Mouse (Mus musculus) intestine, embryonic 14.5 days (tissue): ENCODE measurements around the gene Aldh1a1. TPM values are rescaled to one million over a fixed set of nuclear protein-coding genes. Genes with fewer than 3 reads are reported as not detected.
"Not testable (repeated sequence)": the region's sequence is repeated elsewhere in the genome, so short reads cannot be mapped to it uniquely, and the experiment has no call there.

Experiments used
- ATAC-seq: fragments of 200-750 bp; cut with Nextera tagmentation; replicated peaks from 2 replicates; pipeline ENCODE4 v1.8.0; 2017; ENCODE audit warnings: low read depth, moderate number of reproducible peaks, moderate TSS enrichment, moderate library complexity; ENCODE audit not compliant: low FRiP score, low TSS enrichment
- DNase-seq: peaks from one replicate; pipeline ENCODE4 v3.0.0-alpha.2; 2018; ENCODE audit warnings: low spot score
- H3K27ac ChIP-seq: fragments of 300-500 bp; sonication (generic); 2 replicates; pipeline ENCODE4 v1.5.1; 2014; ENCODE audit warnings: low read depth, mild to moderate bottlenecking, control low read depth
- H3K27me3 ChIP-seq: fragments of 300-500 bp; sonication (generic); replicated peaks from 2 replicates; pipeline ENCODE4 v1.6.1; 2014; ENCODE audit warnings: low read length, control low read depth; ENCODE audit not compliant: control insufficient read depth, insufficient read depth
- H3K36me3 ChIP-seq: fragments of 300-500 bp; sonication (generic); 2 replicates; pipeline ENCODE4 v1.6.1; 2014; ENCODE audit warnings: low read length, control low read depth; ENCODE audit not compliant: control insufficient read depth, insufficient read depth
- H3K4me1 ChIP-seq: fragments of 300-500 bp; sonication (generic); replicated peaks from 2 replicates; pipeline ENCODE4 v1.6.1; 2014; ENCODE audit warnings: low read length, control low read depth, mixed read lengths; ENCODE audit not compliant: control insufficient read depth, insufficient read depth
- H3K4me2 ChIP-seq: fragments of 300-500 bp; sonication (generic); 2 replicates; pipeline ENCODE4 v1.6.1; 2014; ENCODE audit warnings: low read length
- H3K4me3 ChIP-seq: fragments of 300-500 bp; sonication (generic); 2 replicates; pipeline ENCODE4 v1.5.1; 2014; ENCODE audit warnings: low read depth, low read length, control low read depth, mixed read lengths
- H3K9ac ChIP-seq: fragments of 300-500 bp; sonication (generic); 2 replicates; pipeline ENCODE4 v1.6.1; 2014; ENCODE audit warnings: mild to moderate bottlenecking, low read length
- H3K9me3 ChIP-seq: fragments of 300-500 bp; sonication (generic); 2 replicates; pipeline ENCODE4 v1.6.1; 2016; ENCODE audit warnings: low read length, control low read depth; ENCODE audit not compliant: control insufficient read depth
- WGBS: fragments of 180-500 bp; shearing (Covaris S2); extraction: QIAGEN DNeasy Blood & Tissue Kit; methylation state at CpG from one replicate; pipeline ENCODE4 v1.1.7; 2014; 5-methylcytosine and 5-hydroxymethylcytosine counted together
- polyA plus RNA-seq: library from polyadenylated mRNA; unstranded; fragments of >200 nt; fragmentation: Nextera tagmentation; extraction: Ambion mirVana; gene quantifications from 2 replicates; pipeline ENCODE4 v1.2.1, GENCODE M21; 2014

Aldh1a1 gene
- polyA plus RNA-seq, 1 experiment from 2014 or later, result 106 TPM

DNA sequence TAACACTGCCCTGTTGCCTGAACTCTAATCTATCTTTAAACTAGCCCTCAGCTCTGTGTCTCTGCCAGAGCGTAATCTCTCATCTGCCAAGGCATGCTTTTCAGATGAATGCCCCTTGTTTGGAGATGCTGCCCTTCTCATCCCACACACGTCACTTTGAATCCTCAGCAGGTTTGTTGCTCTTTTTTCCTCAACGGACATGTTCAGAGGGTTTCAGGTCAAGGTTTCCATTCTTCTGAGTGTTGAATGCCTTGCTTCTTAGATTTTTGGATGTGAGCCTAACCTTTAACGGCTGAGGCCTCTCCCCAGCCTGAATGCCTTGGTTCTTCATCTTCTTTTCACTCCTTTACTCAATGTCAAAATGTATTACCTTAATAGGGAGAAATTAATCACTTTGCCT is 16.1 kb downstream of the Aldh1a1 start:
- no peak for ATAC-seq
- H3K27me3 ChIP-seq, result no peaks in the 10 kb centered on the region
- H3K36me3 ChIP-seq, result no peaks in the 10 kb centered on the region
- 42% methylated on average over 4 of the region's 4 CpGs for WGBS
- no peaks in the 10 kb centered on the region for H3K9me3 ChIP-seq
- H3K4me3 ChIP-seq, result no peak overlapping the region
- 0 out of 2 replicates have a peak, but pooled peaks cover 5% of the 10 kb centered on the region for H3K4me1 ChIP-seq
- no peak overlapping the region for H3K9ac ChIP-seq
- DNase-seq, result no peak
- H3K4me2 ChIP-seq, result no peak overlapping the region
- H3K27ac ChIP-seq, result no peak overlapping the region

DNA sequence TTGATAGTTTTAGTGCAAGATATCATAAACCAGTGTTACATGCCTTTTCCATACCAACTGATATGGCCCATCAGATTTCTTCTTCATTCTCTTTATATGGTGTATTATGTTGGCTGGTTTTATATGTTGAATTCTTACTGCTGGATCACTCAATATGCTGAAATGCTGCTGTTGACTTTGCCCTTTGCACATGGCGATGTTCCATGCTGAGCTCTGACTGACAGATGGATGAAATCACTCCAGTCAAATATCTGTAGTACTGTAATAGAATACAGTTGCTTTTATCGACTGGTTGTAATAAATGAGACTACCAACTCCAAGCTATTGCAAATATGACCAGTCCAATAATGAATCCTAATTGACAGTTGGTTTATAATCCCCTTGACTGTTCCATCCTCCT is 19.5 kb downstream of the Aldh1a1 start:
- DNase-seq, result no peak
- no peak overlapping the region for H3K4me3 ChIP-seq
- no peak for ATAC-seq
- H3K9me3 ChIP-seq, result no peaks in the 10 kb centered on the region
- no peaks in the 10 kb centered on the region; the same call in 1 of the 2 replicates for H3K4me1 ChIP-seq
- no peak overlapping the region for H3K27ac ChIP-seq
- WGBS, result 95% methylated on average over 2 of the region's 2 CpGs
- H3K9ac ChIP-seq, result no peak overlapping the region
- H3K4me2 ChIP-seq, result no peak overlapping the region
- H3K36me3 ChIP-seq, result no peaks in the 10 kb centered on the region
- no peaks in the 10 kb centered on the region for H3K27me3 ChIP-seq

DNA sequence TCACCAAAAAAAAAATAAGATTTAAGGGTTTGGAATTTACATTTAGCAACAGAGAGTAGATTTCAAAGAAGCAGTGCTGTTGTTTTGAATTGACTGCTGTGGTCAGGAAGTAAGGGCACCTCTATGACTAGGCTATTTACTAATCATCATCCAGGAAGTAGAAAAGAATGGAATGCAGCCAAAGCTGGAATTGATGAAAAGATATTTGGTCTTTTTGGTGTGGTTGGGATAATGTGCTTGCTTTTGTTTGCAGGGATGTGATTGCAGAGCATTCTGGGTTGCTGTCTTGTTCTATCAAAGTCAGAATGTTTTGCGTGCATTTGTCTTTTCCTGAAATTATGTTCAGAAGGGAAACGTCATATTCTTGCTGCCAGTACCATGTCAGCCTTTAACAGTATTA is 20.7 kb downstream of the Aldh1a1 start:
- Histone ChIP-seq H3K27ac (no peak overlapping the region), H3K4me3 (no peak overlapping the region), H3K9ac (no peak overlapping the region), H3K4me2 (no peak overlapping the region), H3K4me1 (no peaks in the 10 kb centered on the region; the same call in 1 of the 2 replicates), H3K36me3 (no peaks in the 10 kb centered on the region), H3K27me3 (no peaks in the 10 kb centered on the region), H3K9me3 (no peaks in the 10 kb centered on the region)
- WGBS, result 78% methylated on average over 2 of the region's 2 CpGs
- ATAC-seq (no peak), DNase-seq (no peak)

DNA sequence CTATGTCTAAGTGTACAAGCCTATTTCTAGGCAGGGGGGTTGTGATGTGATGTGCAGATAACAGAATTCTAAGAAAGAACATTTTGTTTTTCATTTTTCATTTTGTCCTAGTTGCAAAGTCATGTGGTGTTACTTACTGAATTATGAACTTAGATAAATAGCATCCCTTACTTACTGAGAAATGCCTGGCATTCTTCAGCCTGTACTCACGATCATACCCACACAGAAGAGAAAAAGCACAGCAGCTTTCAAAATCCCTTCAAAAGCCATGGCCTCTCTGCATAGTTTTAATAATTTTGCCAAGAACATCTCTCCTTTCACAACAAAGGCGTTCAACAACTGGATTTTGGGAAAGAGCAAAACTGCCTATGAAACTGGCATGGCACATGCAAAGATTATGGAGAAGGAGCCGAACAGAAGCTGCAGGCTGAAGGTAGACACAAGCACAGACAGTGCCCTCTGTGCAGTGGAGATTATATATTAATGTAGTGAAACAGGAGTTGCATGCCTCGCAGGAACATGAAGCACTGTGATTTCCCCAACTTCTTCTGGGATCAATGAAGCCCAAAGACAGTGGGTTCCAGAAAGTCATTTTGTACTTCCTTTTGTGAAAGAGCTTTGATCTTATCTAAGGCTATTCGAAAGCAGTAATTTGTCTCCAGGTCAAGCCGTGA is 21.3 kb downstream of the Aldh1a1 start:
- no peaks in the 10 kb centered on the region; the same call in 1 of the 2 replicates for H3K4me1 ChIP-seq
- H3K27ac ChIP-seq, result no peak overlapping the region
- H3K27me3 ChIP-seq, result no peaks in the 10 kb centered on the region
- WGBS, result 56% methylated on average over 6 of the region's 6 CpGs
- no peaks in the 10 kb centered on the region for H3K9me3 ChIP-seq
- H3K4me2 ChIP-seq, result no peak overlapping the region
- no peak for DNase-seq
- no peak for ATAC-seq
- no peak overlapping the region for H3K4me3 ChIP-seq
- H3K36me3 ChIP-seq, result no peaks in the 10 kb centered on the region
- H3K9ac ChIP-seq, result no peak overlapping the region

DNA sequence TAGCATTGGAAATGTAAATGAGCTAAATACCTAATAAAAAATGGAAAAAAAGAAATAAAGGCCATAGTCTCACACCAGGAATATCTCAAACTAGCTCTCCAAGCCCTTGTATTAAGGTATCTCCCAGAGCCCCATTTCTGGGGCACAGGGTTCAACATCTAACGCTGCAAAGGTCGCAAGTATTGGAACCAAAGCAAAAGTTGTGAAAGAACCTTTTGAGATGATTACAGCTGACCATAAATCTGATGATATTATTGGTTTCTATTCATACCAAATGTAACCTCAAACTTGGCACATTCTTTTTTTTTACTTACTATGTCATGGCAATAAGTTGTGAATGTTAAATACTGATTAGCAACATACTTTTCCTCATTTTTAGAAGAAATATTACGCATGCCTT is 24.0 kb downstream of the Aldh1a1 start:
- WGBS, result 85% methylated on average over 3 of the region's 3 CpGs
- Histone ChIP-seq H3K9me3 (no peaks in the 10 kb centered on the region), H3K4me2 (no peak overlapping the region), H3K27me3 (no peaks in the 10 kb centered on the region), H3K9ac (no peak overlapping the region), H3K36me3 (no peaks in the 10 kb centered on the region), H3K4me3 (no peak overlapping the region), H3K4me1 (no peaks in the 10 kb centered on the region; the same call in 1 of the 2 replicates), H3K27ac (no peak overlapping the region)
- DNase-seq (no peak), ATAC-seq (no peak)

DNA sequence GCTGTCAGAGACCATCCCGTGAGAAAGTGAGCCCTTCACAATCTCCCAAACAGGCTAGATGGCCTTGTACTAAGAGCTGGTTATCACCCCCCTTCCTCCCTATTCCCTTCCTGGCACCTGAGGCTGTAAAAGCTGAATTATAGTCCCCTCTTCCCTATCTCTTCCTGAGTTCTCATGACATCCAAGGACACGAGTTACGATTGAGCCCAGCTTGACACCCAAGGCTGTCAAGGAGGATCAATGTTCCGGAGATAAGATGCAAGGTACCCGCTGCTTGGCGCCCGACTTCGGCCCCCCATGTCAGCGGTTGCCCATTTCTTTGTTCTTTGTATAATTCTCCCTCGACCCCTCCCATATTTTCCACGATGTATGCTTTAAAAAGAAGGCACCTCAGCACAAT is 36.6 kb downstream of the Aldh1a1 start:
- H3K4me3 ChIP-seq, H3K27me3 ChIP-seq, H3K36me3 ChIP-seq, H3K4me2 ChIP-seq, DNase-seq, H3K27ac ChIP-seq, H3K4me1 ChIP-seq, ATAC-seq, H3K9me3 ChIP-seq, H3K9ac ChIP-seq: not testable (repeated sequence)
- 82% methylated on average over 11 of the region's 11 CpGs for WGBS

DNA sequence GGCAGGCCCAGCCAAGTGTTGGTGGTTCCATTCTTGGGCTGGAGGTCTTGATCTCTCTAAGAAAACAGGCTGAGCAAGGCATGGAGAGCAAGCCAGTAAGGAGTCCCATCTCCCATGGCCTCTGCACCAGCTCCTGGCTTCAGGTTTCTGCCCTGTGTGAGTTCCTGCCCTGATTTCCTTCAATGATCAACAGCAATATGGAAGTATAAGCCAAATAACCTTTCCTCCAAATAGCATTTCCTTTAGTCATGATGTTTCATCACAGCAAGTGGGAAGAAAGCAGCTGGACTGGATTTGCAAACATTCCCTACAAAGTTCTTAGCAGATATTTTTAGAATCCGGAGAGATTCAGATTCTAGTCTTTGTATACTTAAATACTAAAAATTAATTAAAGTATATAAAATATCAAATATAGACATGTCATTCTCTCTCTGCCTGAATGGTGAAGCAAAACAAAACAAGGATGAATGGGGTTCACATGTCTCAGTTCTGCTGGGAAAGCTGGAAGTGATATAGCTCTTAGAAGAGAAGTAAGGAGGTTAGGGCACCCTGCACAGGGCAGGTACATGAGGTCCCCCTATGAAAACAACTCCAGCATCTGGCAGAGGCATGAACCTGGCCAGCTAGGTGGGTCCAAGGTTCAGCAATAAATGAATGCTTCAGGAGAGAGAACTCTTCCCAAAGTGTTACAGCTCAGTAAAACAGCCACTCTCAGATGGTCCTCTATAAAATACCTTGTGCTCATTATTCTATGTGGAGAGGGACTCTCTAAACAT is 37.6 kb downstream of the Aldh1a1 start:
- DNase-seq (no peak), ATAC-seq (no peak)
- H3K9me3 ChIP-seq, result no peaks in the 10 kb centered on the region
- H3K9ac ChIP-seq, result no peak overlapping the region
- H3K27ac ChIP-seq, result no peak overlapping the region
- H3K4me1 ChIP-seq, result no peaks in the 10 kb centered on the region
- H3K4me2 ChIP-seq, result no peak overlapping the region
- H3K27me3 ChIP-seq, result no peaks in the 10 kb centered on the region
- H3K4me3 ChIP-seq, result no peak overlapping the region
- 72% methylated on average over 1 of the region's 1 CpGs for WGBS
- H3K36me3 ChIP-seq, result no peaks in the 10 kb centered on the region

DNA sequence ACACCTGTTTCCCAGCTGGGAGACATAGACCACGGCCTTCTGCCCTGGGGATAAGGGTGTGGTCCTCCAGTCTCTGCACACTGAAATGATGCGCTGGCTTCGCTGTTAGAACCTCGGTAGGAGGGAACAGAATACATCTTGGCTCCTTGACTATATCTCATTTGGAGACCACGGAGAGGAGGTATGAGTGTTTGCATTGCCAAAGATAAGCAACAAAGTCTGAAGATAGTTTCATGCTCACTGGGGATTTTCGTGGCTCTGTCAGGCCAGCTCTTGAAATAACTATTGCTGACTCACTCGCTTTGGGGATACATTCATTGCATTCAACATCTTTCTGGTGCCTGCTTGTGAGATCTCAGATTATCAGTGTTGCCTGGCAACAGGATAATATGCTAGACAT is 44.0 kb downstream of the Aldh1a1 start:
- WGBS, result 71% methylated on average over 7 of the region's 7 CpGs
- DNase-seq (no peak), ATAC-seq (no peak)
- no peaks in the 10 kb centered on the region for H3K36me3 ChIP-seq
- no peaks in the 10 kb centered on the region for H3K9me3 ChIP-seq
- no peaks in the 10 kb centered on the region for H3K4me1 ChIP-seq
- H3K27me3 ChIP-seq, result no peaks in the 10 kb centered on the region
- no peak overlapping the region for H3K27ac ChIP-seq
- H3K4me3 ChIP-seq, result no peak overlapping the region
- no peak overlapping the region for H3K4me2 ChIP-seq
- H3K9ac ChIP-seq, result no peak overlapping the region

DNA sequence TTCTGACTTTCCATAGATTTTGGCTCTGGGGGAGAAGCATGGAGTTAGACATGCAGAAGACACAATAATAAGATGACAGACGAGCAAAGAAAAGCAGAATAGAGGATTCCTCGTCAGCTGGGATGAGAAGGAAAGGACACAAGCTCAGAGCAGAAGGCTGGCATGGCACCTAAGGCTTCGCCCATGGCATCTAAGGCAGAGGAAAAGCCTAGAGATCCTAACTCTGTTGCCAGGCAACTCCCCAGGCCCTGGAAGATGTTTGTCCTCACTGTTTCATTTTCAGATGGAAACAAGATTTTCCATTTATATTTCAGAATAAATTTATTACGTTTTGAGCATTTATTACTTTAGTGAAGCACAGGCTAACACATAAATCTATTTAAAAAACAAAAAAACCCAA is 48.5 kb downstream of the Aldh1a1 start:
- DNase-seq (no peak), ATAC-seq (no peak)
- Histone ChIP-seq H3K9me3 (no peaks in the 10 kb centered on the region), H3K4me3 (no peak overlapping the region), H3K4me2 (no peak overlapping the region), H3K27ac (no peak overlapping the region), H3K27me3 (no peaks in the 10 kb centered on the region), H3K9ac (no peak overlapping the region), H3K4me1 (no peaks in the 10 kb centered on the region), H3K36me3 (no peaks in the 10 kb centered on the region)
- 73% methylated on average over 4 of the region's 4 CpGs for WGBS
